Mouse (Mus musculus): ENCODE results near the gene Dnal1.

- TF ChIP-seq CTCF (IDR thresholded peaks at IDR 0.05; ENCODE audit: insufficient read depth, low read depth, low read length) (no peak), POLR2A (IDR thresholded peaks at IDR 0.05; ENCODE audit: insufficient read depth, low read depth, low read length) (no peak)
These were observed 63.0 kb downstream of the Dnal1 start for GRCm38 (mm10) chr12:84176886-84177765.
